Mouse (Mus musculus): Measurements from ENCODE around the gene Rnase11.

GRCm38 (mm10) chr14:51094921-51095320 is 45.0 kb upstream of the Rnase11 start:
- TF ChIP-seq CTCF (IDR thresholded peaks at IDR 0.05; ENCODE audit: low read depth, low read length): no peak
- TF ChIP-seq POLR2A (IDR thresholded peaks at IDR 0.05; ENCODE audit: extremely low read depth, insufficient read depth, low read length): no peak
